Mouse (Mus musculus) brain, embryonic 14.5 days (tissue): Measurements from ENCODE around the gene Dync1i2.

Experiments used
- CTCF ChIP-seq: fragments of 200-500 bp; IDR thresholded peaks from 2 replicates; pipeline ENCODE4 v1.5.1; 2012; ENCODE audit warnings: inconsistent platforms, mild to moderate bottlenecking, moderate library complexity, borderline replicate concordance; ENCODE audit not compliant: insufficient read depth, insufficient read length; ENCODE audit errors: extremely low read depth
- POLR2A ChIP-seq: fragments of 200-500 bp; IDR thresholded peaks from 2 replicates; pipeline ENCODE4 v1.6.1; 2012; ENCODE audit warnings: mild to moderate bottlenecking, inconsistent platforms, borderline replicate concordance; ENCODE audit not compliant: poor library complexity, insufficient read depth, insufficient read length, severe bottlenecking; ENCODE audit errors: extremely low read depth

- no peak for TF ChIP-seq POLR2A
- TF ChIP-seq CTCF = no peak
Observed at GRCm38 (mm10) chr2:71177250-71177615, 34.3 kb upstream of the Dync1i2 start.
